Mouse (Mus musculus) adrenal gland, postnatal 10 days (tissue): ENCODE measurements at regions not wholly inside any gene's neighbourhood (a gene's known extent, or its start where the extent isn't known, plus 50 kb on each side); places are given as distances from the start of the nearest gene placed in this dataset.
A peak's percentile ranks its signal among the peaks of the same experiment; 100 is the strongest.

Experiments used
- DNase-seq: peaks from one replicate; pipeline ENCODE4 v3.0.0; 2021; ENCODE audit warnings: mixed read lengths

- DNase-seq: no peak
Measured at GRCm38 (mm10) chr7:58919863-58920262, 263.9 kb downstream of the Atp10a start.

DNA sequence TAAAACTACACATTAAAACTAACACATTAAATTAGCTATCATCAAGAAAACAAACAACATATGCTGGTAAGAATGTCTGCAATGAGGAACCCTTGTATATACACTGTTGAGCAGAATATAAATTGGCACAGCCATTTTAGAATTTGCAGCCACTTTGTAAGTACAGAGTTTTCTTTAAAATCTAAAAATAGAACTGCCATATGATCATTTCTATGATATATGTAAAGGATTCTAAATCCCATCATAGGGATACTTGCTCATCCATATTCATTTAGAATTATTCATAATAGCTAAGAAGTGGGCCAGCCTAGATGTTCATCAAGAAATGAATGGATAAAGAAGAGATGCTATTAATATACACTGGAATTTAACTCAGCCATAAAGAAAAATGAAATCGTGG, 264.3 kb downstream of the Atp10a start:
- no peak for DNase-seq

- no peak for DNase-seq
Measured at GRCm38 (mm10) chr7:58924975-58925374, 269.0 kb downstream of the Atp10a start.

DNA sequence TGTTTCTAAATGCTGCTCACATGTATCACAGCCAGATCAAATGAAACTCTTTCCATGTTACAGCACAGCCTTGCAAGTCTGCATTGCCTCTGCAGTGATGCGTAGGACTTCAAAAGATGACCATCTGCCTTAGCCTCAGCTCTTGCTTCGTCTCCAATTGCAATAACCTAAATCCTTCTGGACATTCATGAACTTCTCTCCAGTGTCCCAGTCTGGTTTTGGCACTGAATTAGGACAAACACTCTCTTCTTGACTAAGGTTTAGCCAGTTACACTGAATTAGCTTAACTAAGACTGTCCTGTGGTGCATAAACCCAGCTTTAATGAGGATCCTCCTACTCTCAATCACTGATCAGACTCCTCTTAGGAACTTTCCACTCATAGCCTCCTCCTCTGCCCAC, 269.4 kb downstream of the Atp10a start:
- DNase-seq: no peak

DNA sequence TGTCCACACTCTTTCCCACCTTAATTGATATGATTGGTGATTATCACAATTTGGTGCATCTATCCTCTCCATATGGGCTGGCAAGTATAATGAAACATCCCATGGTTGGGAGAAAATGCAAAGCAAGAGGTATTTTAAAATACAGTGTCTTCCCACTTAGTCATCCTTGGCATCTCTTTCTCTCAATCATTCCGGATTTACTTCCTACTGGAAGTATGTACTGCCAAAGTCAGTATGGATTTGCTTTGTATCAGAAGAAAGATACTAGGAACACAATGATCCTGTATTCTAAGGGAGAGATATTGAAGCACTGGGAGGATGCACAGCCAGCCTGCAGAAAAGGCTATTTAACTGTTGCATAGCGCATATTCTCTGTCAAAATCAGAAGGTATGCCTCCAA, 271.1 kb upstream of the Ube3a start:
- no peak for DNase-seq

GRCm38 (mm10) chr7:59007196-59007595, 221.4 kb upstream of the Ube3a start:
- peak; percentile 41 for DNase-seq

DNA sequence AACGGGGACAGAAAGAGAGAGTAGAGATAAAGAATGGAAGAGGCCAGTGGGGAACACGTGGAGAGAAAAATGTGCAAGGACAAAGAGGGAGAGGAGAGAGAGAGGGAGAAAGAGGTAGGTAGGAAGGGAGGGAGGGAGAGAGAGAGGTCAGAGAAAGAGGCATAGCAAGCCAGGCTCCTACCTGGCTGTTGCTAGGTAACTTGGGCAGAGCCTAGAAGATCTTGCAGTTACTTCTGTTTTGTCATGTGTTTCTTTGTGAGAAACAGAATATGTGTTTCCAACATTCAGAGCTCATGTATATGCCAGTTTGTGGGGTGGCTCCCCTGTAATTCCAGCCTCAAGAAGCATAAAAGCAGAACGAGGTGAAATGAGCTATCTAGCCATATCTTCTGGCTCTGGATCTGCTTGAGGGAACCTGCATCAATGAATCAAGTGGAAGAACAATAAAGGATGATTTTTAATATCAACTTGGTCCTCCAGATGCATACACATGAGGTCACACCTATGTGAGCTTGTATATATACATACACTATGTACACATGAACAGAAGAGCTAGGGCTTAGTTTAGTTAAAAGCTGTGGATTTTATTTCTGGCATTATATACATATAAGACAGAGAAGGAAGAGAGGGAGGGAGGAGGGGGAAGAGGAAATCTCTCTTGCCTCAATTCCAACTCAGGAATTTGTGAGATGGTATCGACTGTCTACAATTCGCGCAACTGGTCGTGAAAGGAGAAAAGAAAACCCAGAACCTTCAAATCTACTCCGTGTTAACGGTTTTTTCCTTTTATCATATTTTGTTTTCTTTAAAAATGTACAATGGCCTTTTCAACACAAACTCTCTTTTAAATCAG, 214.9 kb upstream of the Ube3a start:
- no peak for DNase-seq

DNA sequence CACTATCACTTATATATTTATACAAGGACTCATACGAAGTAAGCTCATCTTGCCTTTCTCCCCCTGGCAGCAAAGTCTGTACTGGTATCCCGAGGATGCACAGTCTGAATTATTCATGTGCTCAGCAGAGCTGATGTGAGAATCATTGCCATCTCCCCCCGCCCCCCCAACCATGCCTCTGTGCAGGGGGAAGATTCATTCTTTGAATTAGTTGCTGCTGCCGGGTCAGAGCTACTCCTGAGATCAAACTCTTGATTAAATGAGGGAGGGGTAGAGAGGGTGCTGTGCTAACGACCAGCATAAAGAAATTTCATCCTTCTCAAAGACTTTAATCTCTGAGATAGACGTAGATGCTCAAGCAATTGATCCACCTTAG, 214.3 kb upstream of the Ube3a start:
- DNase-seq: no peak

DNA sequence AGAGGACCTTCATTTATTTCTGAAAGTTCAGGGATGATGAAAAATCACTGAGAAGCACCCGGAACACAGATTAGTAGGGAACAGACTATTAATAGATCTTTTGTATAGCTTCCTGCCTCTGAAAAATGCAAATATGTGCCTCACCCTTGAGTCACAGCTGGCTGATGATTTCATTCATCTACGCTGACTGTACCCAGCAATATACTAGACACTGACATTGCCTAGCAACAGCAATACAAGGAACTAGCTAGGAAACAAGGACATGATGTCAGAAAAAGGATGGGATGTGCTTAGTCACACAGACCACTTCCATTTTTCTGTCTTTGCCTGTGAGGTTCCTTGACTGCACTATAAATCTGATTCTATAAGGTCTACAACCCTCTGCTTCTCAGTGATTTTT, 201.1 kb upstream of the Ube3a start:
- no peak for DNase-seq
